Mouse (Mus musculus): ENCODE results near the gene Tmem87b. TPM values are rescaled to one million over a fixed set of nuclear protein-coding genes. Genes with fewer than 3 reads are reported as not detected.

Gene Tmem87b
- polyA plus RNA-seq, 1 experiment, result 26.8 TPM

DNA sequence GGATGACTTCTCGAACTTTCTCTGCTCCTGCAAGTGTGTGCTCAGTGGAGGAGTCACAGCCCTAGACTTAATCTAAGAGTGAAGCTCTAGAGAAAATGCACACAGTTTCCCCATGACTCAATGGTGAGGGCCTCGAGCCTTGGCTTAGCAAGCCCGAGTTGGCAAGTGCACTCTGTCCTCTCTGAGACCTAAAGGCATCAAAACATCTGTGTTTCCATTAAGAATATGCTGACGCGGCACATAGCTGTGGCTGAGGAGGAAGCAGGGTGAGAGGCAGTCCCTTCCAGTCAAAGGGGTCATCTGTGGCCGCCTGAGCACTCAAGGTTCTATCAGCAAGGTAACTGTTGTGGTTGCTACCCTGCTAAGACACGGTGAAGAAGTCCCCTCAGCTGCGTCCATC, 53.7 kb downstream of the Tmem87b start:
- no peak overlapping the region for H3K4me3 ChIP-seq (ENCODE audit: insufficient read depth, low read length)
- TF ChIP-seq POLR2A (IDR thresholded peaks at IDR 0.05; ENCODE audit: low read depth, low read length) (no peak), CTCF (IDR thresholded peaks at IDR 0.05; ENCODE audit: borderline replicate concordance, insufficient read depth, low read length) (no peak)
- H3K4me1 ChIP-seq (ENCODE audit: control insufficient read depth, insufficient read depth, low read length), result no peaks in the 10 kb centered on the region
- H3K27ac ChIP-seq (ENCODE audit: insufficient read depth, low read length), result no peak overlapping the region

DNA sequence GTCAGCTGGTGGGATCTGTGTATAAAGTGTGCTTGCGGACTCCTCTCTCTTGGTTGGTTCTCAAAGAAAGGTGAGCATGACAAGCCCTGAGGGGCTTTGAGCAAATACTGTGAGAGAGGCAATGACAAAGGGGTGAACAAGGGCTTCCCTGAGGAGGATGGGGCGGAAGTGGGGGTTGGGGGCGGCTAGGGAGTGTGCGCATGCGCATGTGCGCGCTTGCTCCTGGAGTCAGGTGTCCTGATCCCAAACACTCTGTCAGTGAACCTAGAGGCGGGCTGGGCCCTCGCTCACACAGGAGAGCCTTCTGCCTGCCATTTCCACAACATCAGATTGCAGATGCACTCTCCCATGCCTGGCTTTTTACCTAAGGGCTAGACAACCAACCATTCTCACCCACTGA, 54.3 kb downstream of the Tmem87b start:
- Histone ChIP-seq H3K27ac (ENCODE audit: insufficient read depth, low read length) (no peak overlapping the region), H3K4me3 (ENCODE audit: insufficient read depth, low read length) (no peak overlapping the region), H3K4me1 (ENCODE audit: control insufficient read depth, insufficient read depth, low read length) (no peaks in the 10 kb centered on the region)
- TF ChIP-seq CTCF (IDR thresholded peaks at IDR 0.05; ENCODE audit: borderline replicate concordance, insufficient read depth, low read length) (no peak), POLR2A (IDR thresholded peaks at IDR 0.05; ENCODE audit: low read depth, low read length) (no peak)

DNA sequence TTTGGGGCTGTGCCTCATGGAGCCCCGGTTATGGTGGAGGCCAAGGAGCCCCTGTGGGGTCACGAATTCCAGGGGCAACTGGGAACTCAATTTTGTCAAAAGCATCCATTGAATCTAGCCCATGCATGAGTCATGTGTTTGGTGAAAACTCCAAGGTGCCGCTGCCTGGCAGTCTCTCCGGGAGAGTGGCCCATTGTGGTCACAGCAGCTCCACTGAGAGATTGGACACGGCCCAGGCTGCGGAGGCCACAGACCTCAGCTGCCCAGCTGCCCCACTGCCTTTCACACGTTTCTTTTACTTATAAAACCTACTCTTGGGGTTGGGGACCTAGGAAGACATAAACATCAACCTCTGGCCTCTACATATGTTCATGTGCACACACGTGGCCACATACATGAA, 57.6 kb downstream of the Tmem87b start:
- no peaks in the 10 kb centered on the region for H3K4me1 ChIP-seq (ENCODE audit: control insufficient read depth, insufficient read depth, low read length)
- H3K4me3 ChIP-seq (ENCODE audit: insufficient read depth, low read length), result no peak overlapping the region
- TF ChIP-seq CTCF (IDR thresholded peaks at IDR 0.05; ENCODE audit: borderline replicate concordance, insufficient read depth, low read length) (no peak), POLR2A (IDR thresholded peaks at IDR 0.05; ENCODE audit: low read depth, low read length) (no peak)
- no peak overlapping the region for H3K27ac ChIP-seq (ENCODE audit: insufficient read depth, low read length)

DNA sequence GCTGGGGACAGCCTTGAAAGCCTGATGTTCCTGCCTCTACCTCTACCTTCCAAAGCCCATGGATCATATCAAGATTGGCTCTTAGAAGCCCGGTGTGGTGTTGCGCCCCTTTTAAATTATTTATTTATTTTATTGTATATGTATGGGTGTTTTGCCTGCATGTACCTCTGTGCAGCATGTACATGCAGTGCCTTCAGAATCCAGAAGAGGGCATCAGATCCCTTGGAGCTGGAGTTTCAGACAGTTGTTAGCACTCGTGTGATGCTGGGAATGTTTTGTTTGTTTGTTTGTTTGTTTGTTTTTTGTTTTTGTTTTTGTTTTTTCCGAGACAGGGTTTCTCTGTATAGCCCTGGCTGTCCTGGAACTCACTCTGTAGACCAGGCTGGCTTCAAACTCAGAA, 63.3 kb downstream of the Tmem87b start:
- Histone ChIP-seq H3K4me1 (ENCODE audit: control insufficient read depth, insufficient read depth, low read length) (no peaks in the 10 kb centered on the region), H3K4me3 (ENCODE audit: insufficient read depth, low read length) (no peak overlapping the region), H3K27ac (ENCODE audit: insufficient read depth, low read length) (no peak overlapping the region)
- TF ChIP-seq POLR2A (IDR thresholded peaks at IDR 0.05; ENCODE audit: low read depth, low read length) (no peak), CTCF (IDR thresholded peaks at IDR 0.05; ENCODE audit: borderline replicate concordance, insufficient read depth, low read length) (no peak)

DNA sequence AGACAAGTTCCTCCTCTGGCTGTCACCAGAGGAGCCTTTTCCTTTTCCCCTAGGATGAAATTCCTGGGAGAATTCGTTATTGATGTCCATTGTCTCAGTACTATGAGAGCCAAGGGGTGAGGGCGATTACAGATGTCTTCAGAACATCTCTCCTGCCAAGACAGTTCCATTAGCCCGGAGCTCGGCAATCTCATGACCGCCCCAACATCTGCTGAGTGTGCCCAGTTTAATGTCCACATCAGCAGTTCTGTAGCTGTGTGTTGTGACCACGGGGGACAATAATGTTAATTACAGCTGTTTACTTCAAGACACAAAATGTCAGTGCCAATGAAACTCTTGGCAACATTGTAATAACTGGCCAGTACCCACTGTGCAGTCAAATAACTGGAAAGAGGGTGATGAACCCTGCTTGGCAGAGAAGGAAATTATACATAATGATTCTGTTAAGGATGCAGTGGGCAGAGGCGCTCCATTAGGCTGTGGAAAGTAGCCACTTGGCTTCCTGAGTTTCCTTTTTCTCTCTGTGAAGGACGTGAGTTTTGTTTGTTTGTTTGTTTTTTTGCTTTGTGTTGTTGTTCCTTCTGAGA, 67.4 kb downstream of the Tmem87b start:
- H3K27ac ChIP-seq (ENCODE audit: insufficient read depth, low read length), result no peak overlapping the region
- TF ChIP-seq POLR2A (IDR thresholded peaks at IDR 0.05; ENCODE audit: low read depth, low read length) (no peak), CTCF (IDR thresholded peaks at IDR 0.05; ENCODE audit: borderline replicate concordance, insufficient read depth, low read length) (no peak)

DNA sequence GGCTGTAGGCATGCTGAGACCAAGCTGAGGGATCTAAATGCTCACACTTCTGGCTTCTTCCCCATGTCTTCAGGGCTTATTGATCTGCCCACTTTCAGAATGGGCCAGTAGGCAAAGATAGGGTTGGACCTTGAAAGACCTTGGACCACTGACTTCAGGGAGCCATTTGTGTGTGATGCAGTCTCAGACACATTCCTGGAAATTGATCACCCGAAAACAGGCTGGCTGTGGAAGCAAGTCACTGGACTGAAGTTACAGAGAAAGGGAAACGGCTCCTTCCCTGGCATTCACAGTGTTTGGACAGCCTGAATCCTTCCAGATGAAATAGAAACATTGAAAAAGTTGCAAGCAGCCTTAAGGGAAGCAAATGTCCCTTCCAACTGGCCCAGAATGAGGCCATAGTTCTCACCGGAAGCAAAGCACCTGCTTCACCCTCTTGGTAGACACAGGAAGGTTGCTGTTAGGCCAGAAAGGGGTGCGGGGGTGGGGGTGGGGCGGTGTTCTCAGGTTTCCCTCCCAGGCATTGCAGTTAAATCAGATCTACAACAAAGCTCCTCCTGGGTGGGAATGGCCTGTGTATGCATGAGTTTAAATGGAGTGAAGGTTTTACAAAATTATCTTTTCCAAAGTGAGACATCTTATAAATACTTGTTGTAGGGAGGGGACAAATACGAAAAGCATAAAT, 70.1 kb downstream of the Tmem87b start:
- TF ChIP-seq POLR2A (IDR thresholded peaks at IDR 0.05; ENCODE audit: low read depth, low read length), result no peak
- no peak for TF ChIP-seq CTCF (IDR thresholded peaks at IDR 0.05; ENCODE audit: borderline replicate concordance, insufficient read depth, low read length)
- no peaks in the 10 kb centered on the region for H3K4me1 ChIP-seq (ENCODE audit: control insufficient read depth, insufficient read depth, low read length)
- H3K4me3 ChIP-seq (ENCODE audit: insufficient read depth, low read length), result no peak overlapping the region
- H3K27ac ChIP-seq (ENCODE audit: insufficient read depth, low read length), result no peak overlapping the region

More for the DNA sequence above, 67.4 kb downstream of the Tmem87b start:
- Histone ChIP-seq H3K4me3 (ENCODE audit: insufficient read depth, low read length) (no peak overlapping the region), H3K4me1 (ENCODE audit: control insufficient read depth, insufficient read depth, low read length) (no peaks in the 10 kb centered on the region)

DNA sequence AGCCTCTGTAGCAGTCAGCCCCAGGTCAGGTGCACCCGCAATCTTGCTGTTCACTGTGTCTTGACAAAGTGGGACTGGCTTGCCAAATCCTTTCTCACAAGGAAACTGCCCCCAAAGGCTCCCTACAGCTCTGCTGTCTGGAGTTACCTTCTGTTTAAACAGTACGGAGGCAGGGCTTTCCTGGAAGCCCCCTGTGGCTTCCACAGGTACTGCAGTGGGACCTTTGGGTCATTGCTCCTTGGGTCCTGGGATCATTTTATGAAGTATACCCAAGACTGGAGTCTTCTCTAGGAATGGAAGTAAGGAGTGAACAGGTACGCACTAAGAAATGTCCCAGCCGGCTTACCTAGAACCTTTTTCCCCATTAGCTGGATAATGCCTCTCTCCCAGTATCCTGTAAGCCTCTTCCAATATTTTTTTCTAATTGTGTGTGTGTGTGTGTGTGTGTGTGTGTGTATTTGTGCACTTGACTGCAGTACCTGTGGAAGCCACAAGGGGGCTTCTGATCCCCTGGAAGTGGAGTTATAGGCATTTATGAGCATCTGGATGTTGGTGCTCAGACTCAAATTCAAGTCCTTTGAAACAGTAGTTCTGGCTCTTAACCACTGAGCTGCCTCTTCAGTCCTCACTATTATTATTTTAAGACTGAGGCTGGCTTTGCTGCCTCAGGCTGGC, 72.9 kb downstream of the Tmem87b start:
- H3K27ac ChIP-seq (ENCODE audit: insufficient read depth, low read length), result no peak overlapping the region
- TF ChIP-seq POLR2A (IDR thresholded peaks at IDR 0.05; ENCODE audit: low read depth, low read length) (no peak), CTCF (IDR thresholded peaks at IDR 0.05; ENCODE audit: borderline replicate concordance, insufficient read depth, low read length) (no peak)
- H3K4me1 ChIP-seq (ENCODE audit: control insufficient read depth, insufficient read depth, low read length), result no peaks in the 10 kb centered on the region
- no peak overlapping the region for H3K4me3 ChIP-seq (ENCODE audit: insufficient read depth, low read length)

DNA sequence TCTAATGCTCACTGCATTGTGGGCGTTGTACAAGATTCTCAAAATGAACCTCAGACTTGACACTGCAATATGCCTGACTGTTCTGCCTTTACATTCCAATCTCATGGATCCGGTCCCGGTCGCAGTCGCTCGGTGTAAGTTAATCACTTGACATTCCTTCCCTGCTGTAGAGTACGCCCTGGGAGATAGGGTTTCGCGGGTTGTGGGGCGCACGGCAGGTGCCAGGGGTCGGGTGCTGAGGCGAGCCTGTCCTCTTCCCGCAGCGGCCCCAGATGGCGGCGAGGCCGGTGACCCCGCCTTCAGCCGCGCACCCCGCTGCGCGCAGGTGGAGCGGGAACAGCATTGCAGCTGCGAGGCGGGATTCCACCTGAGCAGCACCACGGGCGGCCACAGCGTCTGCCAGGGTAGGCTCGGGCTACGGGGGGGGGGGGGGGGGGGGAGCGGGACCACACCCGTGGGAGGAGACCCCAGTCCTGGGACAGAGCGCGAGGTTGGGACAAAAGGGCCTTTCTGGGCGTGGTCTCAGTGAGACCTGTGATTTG, 74.3 kb downstream of the Tmem87b start:
- Histone ChIP-seq H3K4me1 (ENCODE audit: control insufficient read depth, insufficient read depth, low read length) (no peaks in the 10 kb centered on the region), H3K4me3 (ENCODE audit: insufficient read depth, low read length) (no peak overlapping the region), H3K27ac (ENCODE audit: insufficient read depth, low read length) (no peak overlapping the region)
- TF ChIP-seq CTCF (IDR thresholded peaks at IDR 0.05; ENCODE audit: borderline replicate concordance, insufficient read depth, low read length) (no peak), POLR2A (IDR thresholded peaks at IDR 0.05; ENCODE audit: low read depth, low read length) (no peak)

DNA sequence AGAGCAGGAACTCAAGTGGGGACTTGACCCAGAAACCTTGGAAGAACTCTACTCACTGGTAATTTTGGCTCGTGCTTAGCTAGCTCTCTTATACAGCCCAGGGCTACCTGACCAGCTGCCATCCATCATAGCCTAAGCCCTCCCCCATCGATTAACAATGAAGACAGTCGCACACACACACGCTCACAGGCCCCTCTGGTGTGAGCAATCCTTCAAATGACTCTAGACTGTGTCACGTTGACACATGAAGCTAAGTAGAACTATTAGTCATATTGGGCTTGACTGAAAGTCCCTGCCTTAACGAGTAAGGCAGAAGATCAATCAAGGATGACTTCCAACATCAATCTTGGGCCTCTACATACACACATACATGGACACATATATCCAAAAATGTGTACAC, 84.9 kb downstream of the Tmem87b start:
- H3K4me3 ChIP-seq (ENCODE audit: insufficient read depth, low read length), result no peak overlapping the region
- no peak for TF ChIP-seq POLR2A (IDR thresholded peaks at IDR 0.05; ENCODE audit: low read depth, low read length)
- no peak for TF ChIP-seq CTCF (IDR thresholded peaks at IDR 0.05; ENCODE audit: borderline replicate concordance, insufficient read depth, low read length)

DNA sequence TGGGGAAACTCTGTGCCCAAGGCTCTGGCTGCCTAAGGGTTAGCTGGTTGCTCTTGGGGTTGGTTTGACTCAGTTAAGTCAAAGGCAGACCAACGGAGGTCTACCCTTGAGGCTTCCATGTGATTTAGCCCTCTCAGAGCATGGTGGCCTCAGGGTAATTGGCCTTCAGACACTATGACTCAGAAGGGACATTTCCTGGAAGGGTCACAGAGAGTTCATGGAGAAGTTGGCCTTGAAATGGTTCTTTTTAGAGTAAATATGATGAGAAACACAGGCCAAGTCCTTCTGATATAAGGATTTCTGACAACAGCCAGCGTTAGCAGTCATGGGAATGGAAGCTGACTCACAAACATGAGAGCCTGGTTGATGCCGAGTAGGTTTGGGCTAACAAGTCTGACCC, 85.7 kb downstream of the Tmem87b start:
- no peak overlapping the region for H3K4me3 ChIP-seq (ENCODE audit: insufficient read depth, low read length)
- no peaks in the 10 kb centered on the region for H3K4me1 ChIP-seq (ENCODE audit: control insufficient read depth, insufficient read depth, low read length)
- H3K27ac ChIP-seq (ENCODE audit: insufficient read depth, low read length), result no peak overlapping the region
- TF ChIP-seq CTCF (IDR thresholded peaks at IDR 0.05; ENCODE audit: borderline replicate concordance, insufficient read depth, low read length), result no peak
- TF ChIP-seq POLR2A (IDR thresholded peaks at IDR 0.05; ENCODE audit: low read depth, low read length), result no peak

More for the DNA sequence above, 84.9 kb downstream of the Tmem87b start:
- Histone ChIP-seq H3K4me1 (ENCODE audit: control insufficient read depth, insufficient read depth, low read length) (no peaks in the 10 kb centered on the region), H3K27ac (ENCODE audit: insufficient read depth, low read length) (no peak overlapping the region)

Other genes starting within 250 kb of the Tmem87b start
- not detected in 2 replicates for gene Spdye4c, start 226.9 kb upstream of the Tmem87b start, polyA plus RNA-seq (2011; ENCODE audit: insufficient read length, low read depth, missing spikeins)
- 125 and 128 TPM in 2 replicates for gene Anapc1, start 130.7 kb upstream of the Tmem87b start, polyA plus RNA-seq (2011; ENCODE audit: insufficient read length, low read depth, missing spikeins)
- 7.3 and 9.3 TPM in 2 replicates for gene Mertk, start 119.2 kb upstream of the Tmem87b start, polyA plus RNA-seq (2011; ENCODE audit: insufficient read length, low read depth, missing spikeins)
- gene Fbln7, start 44.9 kb downstream of the Tmem87b start, polyA plus RNA-seq (2011; ENCODE audit: insufficient read length, low read depth, missing spikeins), result 0.50 and 1.7 TPM in 2 replicates
- 4.1 and 4.2 TPM in 2 replicates for gene Zc3h8, start 126.0 kb downstream of the Tmem87b start, polyA plus RNA-seq (2011; ENCODE audit: insufficient read length, low read depth, missing spikeins)
- gene Zc3h6, start 149.3 kb downstream of the Tmem87b start, polyA plus RNA-seq (2011; ENCODE audit: insufficient read length, low read depth, missing spikeins), result 4.9 and 6.2 TPM in 2 replicates
- gene Gm10762, start 149.6 kb downstream of the Tmem87b start, polyA plus RNA-seq (2011; ENCODE audit: insufficient read length, low read depth, missing spikeins), result 2.9 and 3.8 TPM in 2 replicates
- gene Vinac1, start 230.1 kb downstream of the Tmem87b start, polyA plus RNA-seq (2011; ENCODE audit: insufficient read length, low read depth, missing spikeins), result not detected in 2 replicates
- gene Ttl, start 247.8 kb downstream of the Tmem87b start, polyA plus RNA-seq (2011; ENCODE audit: insufficient read length, low read depth, missing spikeins), result 13.0 and 16.5 TPM in 2 replicates

Measured in embryonic fibroblast, embryonic 13.5 days (primary cell).